Mouse (Mus musculus): Measurements from ENCODE around the gene Kri1. TPM values are rescaled to one million over a fixed set of nuclear protein-coding genes. Genes with fewer than 3 reads are reported as not detected.
"Not testable (repeated sequence)": the region's sequence is repeated elsewhere in the genome, so short reads cannot be mapped to it uniquely, and the experiment has no call there.

Kri1 gene
- 31.0 and 31.8 TPM in 2 replicates for polyA plus RNA-seq (2012; rRNA removed)

DNA sequence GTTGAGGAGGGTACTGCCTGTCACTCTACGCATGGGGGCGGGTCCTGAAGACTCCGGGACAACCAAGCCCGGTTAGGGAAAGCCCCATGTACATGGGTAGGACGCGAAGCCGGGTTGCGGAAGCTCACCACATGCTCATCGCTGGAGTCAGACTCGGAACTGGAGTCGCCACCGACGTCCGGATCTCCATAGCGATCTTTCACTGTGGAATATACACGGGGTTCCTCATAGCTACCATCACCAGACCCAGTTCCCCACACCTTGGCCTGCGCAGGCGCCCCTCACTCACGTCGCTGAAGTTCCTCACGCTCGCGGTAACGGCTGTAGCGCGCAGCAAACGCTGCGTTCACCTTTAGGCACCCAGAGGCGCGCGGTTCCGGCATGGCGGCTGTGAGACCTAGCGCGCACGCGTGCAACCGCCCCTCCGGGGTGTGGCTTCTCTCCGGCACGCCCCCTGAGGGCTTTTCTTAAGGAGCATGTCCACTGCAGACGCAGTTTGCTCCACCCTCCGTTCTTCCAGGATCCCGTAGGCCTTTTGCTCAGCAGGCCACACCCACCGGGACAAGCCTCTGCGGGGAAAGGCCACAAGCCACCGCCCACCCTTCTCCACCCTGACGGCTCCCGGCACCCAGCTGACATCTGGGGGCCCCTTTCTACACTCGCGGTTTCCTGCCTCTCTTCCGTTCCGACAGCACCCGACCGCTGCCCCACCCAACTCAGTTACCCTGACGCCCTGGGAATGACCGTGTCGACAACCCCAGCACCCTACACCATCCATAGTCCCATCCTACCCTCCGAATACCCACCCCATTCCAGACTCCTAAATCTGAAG lies at the start of gene Kri1:
Gene Kri1 (minus strand): TSS at position 399 of the 832 bp plus-strand sequence.
- peak; percentile 96 for DNase-seq (ENCODE audit: low spot score)

DNA sequence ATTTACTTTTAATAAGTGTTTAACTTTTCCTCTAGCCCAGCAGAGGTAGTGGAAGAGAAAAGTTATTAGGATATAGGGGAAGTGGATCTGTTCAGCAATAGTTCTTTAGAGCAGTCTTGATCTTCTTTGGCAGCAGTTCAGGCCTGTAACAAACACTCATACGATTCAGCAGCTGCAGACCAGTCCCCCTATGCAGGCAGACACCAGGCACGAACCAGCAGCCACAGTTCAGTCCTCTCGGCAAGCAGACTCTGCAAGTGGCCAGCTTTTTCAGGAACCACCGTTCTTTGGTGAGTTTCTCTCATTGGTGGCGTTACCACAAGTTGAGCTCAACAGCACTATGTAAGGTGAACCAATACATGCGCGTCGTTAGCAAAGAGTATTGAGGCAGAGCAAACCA lies 48.7 kb upstream of the Kri1 start:
- DNase-seq (ENCODE audit: low spot score), result no peak

DNA sequence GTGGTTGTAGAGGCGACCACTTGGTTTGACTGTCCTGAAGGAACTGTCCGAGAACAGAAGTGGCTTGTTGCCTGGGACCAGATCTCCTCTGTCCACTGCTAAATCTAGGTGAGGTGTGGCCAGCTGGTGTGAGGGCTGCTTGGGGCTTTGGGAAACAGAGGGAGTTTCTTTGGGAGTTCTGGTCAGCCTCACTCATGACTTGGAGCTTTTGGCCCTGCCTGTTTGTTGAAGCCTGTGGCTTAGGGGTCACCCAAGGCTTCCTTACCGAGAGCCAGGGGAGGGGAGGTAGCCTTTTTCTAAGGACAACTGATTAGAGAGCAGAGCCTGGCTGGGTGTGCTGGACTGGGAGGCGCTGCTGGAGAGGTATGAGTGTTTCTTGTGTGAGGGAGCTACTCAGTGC lies 47.6 kb upstream of the Kri1 start:
- no peak for DNase-seq (ENCODE audit: low spot score)

DNA sequence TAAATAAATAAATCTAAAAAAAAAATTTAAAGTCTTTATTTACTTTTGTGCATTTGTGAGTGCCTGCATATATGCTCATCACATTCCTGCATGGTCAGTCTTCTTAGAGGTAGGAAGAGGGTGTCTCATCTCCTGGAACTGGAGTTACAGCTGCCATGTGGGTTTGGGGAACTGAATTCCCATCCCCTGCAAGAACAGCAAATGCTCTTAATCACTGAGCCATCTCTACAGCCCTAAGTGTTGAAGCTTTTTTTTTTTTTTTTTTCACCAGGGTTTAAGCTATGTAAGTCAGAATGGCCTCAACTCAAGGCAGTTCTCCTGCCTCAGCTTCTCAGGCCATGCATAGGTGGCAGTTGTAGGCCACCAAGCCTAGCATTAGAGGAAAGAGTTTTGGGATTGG lies 47.0 kb upstream of the Kri1 start:
- no peak for DNase-seq (ENCODE audit: low spot score)

DNA sequence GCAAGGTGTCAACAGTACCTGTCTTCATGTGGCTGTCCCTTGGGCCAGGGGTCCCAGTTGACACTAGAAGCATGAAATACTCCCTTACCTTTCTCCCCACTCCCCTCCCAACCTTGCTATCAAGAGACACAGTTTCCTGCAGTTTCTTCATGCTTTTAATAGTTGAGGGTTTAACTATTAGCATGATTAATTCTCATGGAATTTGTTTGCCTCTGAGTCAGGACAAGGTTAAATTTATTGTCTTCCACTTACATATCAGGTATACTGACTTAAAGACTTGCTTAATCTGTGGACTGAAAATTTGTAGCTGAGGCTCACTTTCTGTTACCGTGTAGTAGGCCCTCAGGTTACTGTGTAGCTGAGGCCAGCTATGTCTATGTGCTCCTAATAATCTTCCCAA lies 45.8 kb upstream of the Kri1 start:
- DNase-seq (ENCODE audit: low spot score), result no peak

DNA sequence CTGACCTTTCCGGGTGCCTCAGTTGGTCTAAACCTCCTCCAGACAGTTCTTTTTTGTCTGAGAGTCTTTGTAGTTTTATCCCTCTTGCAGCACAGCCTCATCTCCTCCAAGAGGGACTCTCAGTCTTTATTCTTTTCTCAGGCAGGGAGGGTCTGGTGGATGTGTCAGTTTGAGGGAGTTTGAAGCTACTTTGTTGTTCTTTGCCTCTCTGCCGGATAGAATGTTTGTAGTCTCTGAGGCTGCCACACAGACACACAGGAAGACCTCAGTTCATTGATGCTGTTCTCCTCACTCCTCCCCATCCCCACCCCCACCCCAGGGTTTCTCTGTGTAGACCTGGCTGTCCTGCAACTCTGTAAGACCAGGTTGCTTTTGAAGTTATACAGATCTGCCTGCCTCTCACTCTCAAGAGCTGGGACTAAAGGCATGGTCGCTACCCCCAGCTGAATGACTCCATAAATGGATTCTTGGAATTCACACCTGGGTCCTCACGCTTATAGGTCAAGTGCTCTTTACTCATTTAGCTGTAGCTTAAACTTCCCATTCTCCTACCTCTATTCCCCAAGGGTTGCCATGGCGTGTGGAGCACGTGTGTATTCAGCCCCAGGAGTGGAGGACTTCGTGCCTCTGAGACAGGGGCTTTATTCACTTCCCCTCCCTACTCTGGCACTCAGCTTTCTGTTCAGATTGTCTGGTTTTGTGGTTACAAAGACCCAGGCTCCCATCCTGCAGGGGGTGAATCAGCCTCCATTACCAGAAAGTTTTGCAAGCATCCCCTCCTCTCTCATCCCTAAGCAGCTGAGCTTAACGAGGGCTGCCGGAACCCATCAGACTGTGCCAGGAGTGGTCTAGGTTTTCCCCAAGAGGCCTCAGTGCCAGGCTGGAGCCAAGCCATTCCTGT lies 44.6 kb upstream of the Kri1 start:
- no peak for DNase-seq (ENCODE audit: low spot score)

DNA sequence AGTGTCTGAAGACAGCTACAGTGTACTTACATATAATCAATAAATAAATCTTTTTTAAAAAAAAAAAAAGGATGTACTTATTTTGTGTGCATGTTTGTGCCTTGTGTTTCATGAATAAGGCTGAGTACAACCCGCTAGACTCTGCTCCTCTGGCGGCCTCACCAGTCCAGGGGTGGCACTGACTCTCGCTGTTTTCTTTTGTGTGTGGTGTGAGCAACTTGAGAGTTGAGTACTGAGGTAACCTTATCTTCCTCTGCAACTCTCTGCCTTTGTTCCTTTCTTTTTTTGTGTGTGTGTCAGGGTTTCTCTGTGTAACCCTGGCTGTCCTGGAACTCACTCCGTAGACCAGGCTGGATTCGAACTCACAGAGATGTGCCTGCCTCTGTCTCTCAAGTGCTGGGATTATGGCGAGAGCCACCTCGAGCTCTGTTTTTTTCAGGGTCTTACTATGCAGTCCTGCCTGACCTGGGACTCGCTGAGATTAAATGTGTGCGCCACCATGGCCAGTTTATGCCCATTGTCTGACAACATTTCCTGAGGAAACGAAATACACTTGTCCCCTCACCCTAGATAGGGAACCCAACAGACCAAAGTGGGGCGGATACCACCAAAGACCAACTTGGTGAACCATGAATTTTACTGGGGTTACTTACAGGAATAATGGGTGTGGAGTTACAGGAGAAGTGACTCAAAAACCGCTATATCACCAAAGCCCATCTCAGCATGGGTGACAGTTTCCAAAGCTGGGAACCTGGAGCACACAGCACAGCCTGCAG lies 43.8 kb upstream of the Kri1 start:
- DNase-seq (ENCODE audit: low spot score), result no peak

DNA sequence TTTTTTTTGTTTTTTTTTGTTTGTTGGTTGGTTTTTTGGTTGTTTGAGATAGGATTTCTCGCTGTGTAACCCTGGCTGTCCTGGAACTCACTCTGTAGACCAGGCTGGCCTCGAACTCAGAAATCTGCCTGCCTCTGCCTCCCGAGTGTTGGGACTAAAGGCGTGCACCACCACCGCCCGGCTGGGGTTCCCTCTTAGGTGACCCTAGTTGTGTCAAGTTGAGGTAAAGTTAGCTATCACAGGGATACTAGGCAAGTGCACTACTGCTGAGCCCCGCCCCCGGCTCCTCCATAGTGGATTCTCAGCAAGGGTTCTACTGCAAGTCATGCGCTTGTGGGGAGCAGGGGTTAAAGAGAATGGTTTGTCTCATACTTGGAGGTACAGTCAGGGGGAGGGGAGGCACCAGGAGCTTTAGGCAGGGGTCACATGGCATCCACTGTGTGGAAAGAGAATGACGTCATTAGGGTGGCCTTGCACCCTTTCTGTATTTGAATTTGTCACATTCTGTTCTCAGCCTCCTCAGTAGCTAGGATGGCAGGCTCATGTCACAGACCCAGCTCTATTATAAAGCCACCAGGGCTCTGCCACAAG lies 42.0 kb upstream of the Kri1 start:
- DNase-seq (ENCODE audit: low spot score), result no peak

DNA sequence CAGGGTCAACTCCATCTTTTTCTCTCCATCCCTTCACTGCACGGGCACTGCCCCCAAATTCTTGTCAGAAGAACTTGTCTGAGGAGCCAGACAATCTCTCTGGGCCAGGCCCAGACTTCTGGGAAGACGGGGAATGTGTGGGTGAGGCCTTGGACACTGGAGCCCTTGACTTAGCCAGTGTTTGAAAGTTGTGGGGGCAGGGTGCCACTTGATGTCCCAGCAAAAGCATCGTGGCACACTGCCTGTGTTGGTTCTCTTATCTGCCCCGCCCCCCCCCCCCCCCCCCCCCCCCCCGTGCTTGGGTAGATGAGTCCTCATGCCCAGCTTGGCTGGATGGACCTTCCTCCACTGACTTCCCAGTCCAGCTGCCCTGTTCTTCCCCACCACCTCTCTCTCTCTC lies 41.3 kb upstream of the Kri1 start:
- no peak for DNase-seq (ENCODE audit: low spot score)

DNA sequence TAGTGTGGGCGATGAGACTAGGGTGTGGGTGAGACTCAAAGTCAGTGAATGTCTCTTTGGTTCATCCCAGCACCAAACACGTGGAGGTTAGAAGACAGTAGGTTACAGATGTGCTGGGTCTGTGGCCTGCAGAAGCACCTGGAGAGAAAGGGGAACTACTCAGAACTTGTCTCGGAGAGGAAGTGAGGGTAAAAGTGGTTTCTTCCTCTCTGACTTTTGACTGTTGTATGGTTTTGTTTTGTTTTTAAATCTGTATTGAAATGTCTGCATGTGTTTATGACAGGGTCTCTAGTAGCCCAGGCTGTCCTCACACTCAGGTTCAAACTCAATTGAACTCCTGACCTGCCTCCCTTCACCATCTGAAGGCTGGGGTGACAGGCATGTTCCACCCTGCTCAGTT lies 40.3 kb upstream of the Kri1 start:
- DNase-seq (ENCODE audit: low spot score), result no peak

DNA sequence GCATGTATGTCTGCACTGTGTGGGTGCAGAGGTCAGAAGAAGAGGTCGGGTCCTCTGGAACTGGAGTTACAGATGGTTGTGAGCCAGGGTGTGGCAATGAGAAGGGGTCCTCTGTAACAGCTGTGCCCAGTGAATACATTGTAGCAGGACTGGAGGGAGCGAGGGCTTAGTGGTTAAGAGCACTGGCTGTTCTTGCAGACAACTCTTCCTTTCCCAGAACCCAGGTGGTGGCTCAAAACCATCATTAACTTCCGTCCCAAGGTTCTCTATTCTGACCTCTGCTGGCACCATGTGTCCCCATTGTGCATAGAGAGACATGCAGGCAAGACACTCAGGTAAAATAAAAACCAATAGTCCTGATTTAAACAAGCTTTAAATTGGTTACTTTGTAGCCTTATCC lies 39.8 kb upstream of the Kri1 start:
- DNase-seq (ENCODE audit: low spot score), result no peak

DNA sequence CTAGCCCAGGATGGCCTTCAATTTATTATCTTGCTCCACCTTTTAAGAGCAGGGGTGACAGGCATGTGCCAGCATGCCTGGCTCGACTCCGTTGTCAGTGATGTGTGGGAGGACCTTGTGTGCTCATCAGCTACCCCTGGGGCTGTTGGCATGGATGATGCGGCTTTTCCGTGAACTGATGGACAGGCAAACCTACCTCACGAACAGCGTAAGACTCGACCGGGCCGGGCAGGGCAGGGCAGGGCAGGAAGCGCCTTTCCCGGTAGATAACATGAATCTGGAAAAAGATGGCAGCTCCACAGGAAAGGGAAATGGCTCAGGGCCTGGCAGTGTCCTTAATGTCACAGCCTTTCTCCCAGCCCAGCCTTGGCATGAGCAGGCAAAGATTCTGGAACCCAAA lies 36.5 kb upstream of the Kri1 start:
- DNase-seq (ENCODE audit: low spot score), result no peak

DNA sequence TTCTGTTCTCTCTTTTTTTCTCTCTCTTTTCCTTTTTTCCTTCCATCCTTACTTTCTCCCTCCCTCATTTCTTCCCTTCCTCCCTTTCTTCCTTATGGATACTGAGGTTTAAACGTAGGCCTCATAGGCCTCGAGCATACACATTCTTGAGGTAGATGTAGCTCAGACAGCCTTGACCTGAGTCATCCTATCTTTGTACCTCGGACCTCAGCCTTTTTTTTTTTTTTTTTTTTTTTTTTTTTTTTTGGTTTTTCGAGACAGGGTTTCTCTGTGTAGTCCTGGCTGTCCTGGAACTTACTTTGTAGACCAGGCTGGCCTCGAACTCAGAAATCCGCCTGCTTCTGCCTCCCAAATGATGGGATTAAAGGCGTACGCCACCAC lies 35.1 kb upstream of the Kri1 start:
- DNase-seq (ENCODE audit: low spot score), result not testable (repeated sequence)

DNA sequence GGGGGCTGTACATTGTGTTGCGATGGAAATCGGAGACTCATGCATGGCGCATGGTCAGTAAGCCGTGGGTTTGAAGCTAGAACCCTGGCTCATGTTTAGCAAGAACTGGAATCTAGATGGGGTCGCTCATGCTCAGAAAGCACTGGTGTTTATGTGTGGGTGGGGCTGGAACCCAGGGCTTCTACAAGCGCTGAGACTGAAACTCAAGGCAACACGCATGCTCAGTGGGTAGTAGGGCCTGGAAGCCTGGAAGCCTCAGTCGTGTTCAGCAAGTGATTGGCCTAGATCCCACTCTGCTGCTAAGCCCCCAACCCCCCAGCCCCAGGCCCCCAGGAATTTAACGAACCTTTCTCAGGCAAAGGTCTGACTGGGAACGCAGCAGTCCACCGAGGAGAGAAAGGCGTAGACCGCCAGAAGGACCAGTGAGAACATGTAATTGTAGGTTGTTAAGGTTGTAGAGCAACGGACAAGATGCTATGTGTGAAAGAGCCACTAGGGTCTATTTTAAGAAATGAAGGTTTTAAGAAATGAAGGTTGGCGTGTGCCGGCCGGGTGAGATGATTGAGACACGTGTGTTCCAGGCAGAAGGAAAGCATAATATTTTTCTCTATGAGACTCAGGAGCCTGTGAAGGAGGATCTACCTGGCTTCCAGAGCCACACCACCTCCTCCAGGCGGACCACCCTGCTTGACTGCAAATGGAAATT lies 34.6 kb upstream of the Kri1 start:
- DNase-seq (ENCODE audit: low spot score), result no peak

DNA sequence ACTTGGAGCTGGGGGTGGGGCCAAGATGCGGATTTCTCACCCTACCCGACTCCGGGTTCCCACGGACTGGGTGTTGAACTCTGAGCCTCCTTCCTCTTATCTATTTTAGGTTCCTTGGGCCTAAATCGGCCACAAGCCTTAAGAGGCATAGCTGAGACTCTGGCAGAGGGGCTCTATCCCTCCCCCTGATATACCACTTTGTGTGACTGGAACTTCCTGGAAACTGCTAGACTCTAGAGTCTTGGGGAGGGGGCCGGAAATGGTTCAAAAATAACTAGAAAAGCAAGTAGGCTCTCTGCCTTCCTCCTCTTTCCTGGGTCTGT lies 33.7 kb upstream of the Kri1 start:
- DNase-seq (ENCODE audit: low spot score), result no peak

DNA sequence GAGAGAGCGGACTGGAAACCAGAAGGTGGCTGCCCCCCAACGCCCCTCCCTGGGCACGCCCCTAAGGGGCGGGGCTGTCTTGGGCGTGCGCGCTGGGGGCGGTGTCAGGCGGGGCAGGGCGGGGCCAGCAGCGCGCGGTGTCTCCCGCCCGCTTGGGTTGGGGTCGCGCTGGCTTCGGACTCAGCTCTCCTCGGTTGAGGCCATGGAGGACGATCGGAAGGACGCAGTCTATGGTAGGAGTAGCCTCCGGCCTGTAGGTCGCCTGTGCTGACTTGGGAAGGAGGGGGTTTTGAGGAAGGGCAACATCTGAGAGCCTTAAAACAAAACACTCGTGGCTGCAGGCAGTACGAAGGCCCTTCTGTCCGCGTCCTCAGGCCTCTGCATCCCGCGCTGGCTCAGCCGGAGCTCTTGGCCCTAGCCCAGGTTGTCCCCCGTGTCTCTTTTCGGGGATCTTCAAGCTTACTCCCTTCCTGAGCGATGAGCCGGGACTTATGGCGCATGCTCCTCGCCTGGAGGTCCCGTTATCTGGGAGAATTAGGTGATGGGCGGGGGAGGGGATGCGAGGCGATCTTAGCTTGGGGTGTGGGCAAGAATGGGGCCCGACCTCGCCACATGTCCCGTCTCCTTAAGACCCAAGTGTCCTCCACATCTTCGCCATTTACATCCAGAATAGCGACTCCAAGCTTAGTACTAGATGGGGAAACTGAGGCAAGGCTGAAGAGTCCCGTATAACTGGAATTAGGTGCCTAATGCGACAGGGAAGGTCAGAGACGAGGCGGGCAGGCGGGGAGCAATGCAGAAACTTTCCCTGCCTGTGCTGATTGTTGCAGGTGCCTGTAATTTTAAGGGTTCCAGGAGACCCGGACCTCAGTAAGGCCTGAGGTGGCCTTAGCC lies 33.1 kb upstream of the Kri1 start, which contains the start of gene Slc44a2:
Gene Slc44a2 (plus strand): TSS at position 80 of the 894 bp plus-strand sequence.
- DNase-seq (ENCODE audit: low spot score), result peak; percentile 77

DNA sequence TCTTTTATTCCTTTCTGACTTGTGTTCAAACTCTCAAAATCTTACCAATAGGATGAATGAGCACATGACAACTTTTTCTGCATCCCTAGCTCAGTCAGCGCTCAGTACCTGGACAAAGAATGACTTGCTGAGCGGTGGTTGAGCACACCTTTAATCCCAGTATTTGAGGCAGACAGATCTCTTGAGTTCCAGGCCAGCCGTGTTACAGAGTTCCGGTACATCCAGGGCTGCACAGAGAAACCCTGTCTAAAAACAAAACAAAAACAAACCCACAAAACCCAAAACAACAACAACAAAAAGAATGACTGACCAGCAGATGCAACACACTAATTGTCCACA lies 32.5 kb upstream of the Kri1 start:
- DNase-seq (ENCODE audit: low spot score), result no peak

DNA sequence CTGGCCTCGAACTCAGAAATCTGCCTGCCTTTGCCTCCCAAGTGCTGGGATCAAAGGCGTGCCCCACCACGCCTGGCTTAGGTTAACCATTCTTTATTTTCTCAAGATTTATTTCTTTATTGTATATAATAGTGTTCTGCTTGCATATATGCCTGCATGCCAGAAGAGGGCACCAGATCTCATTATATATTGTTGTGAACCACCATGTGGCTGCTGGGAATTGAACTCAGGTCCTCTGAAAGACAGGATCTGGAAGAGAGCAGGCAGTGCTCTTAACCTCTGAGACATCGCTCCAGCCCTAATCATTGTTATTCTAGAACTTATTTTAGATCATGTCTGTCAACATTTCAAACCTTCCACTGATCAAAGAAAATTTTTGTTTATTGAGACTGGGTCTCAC lies 31.7 kb upstream of the Kri1 start:
- DNase-seq (ENCODE audit: low spot score), result no peak

DNA sequence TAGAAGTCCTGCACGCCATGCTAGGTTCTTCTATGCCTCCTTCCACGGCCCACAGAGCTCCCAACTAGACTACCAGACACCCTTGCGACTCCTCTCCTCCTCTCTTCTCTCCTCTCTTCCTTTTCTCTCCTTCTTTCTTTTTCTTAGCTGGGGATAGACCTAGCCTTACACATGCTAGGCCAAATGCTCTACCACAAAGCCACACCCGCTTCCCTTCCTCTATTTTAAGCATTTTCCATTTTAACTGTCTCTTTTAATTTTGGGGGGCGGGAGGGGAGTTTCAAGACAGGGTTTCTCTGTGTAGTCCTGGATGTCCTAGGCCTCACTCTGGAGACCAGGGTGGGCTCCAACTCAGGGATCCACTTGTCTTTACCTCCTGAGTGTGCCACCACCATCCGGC lies 31.0 kb upstream of the Kri1 start:
- no peak for DNase-seq (ENCODE audit: low spot score)

DNA sequence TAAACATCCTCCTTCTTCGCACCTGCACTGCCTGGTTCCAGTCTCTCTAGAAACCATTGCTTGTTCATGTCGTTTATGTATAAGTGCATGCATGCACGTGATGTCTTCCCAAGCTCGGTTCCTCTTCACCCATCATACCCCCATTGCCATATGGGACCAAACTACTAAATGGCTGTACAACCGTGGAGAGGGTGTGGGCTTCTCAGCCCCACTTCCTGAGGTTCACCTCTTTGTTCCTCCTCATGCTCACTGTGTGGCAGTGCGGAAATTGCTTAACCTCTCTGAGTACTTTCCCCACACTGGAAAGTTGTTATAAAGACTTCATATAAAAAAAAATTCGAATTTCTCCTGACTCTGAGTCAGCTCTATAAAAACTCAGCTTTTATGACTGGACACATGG lies 28.9 kb upstream of the Kri1 start:
- DNase-seq (ENCODE audit: low spot score), result no peak

All from urinary bladder, adult 2 months (tissue).